Mouse (Mus musculus) right cerebral cortex, postnatal 36 days (tissue): ENCODE results near the gene Slc51a.
"Not testable (repeated sequence)": the region's sequence is repeated elsewhere in the genome, so short reads cannot be mapped to it uniquely, and the experiment has no call there.

ENCODE experiments used
- DNase-seq, 2 experiments: peaks; one replicate each; pipeline ENCODE4 v3.0.0; 2022; ENCODE audit warnings: low spot score in 2 of 2, mixed read lengths in 1 of 2

Gene Slc51a

DNA sequence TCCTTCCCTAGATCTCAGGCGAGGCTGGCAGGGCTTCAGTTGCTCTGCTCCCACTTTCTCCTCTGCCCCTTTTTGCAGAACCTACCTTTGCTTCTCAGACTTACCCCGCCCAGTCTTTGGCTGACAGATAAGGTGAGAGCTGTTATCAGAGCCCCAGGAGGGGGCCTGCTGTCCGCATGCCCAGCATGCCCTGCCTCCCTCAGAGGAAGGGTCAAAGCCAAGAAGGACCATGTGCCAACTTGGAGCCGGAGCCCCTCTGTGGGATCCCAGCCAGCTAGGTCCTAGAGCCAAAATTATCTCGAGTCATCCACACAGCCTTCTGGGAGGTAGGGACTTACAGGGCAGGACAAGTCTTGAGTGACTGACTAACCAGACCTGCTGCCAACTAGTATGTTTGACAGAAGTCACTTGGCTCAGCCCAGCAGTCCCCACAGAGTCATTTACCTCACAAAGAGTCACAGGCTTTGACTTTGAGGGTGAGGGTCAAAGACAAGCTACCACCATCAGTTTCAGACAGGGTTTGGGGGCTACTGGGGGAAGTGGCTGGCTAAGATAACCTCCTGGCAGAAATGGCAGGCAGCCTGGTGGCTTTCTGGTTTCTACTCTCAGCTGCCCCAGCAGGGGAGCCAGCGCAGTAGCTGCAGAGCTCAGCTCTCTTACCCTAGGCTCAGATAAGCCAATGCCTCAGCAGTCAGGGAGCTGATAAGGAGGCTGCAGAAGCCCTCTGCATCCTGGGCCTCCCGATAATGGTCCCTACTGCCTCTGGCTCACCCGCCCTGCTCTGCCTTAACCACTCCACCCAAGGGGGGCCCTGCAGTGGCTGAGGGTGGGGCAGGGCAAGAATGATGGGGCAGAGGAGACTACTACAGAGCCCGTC is 21.6 kb upstream of the Slc51a start:
- no peak for DNase-seq

- no peak for DNase-seq
Observed at GRCm38 (mm10) chr16:32508506-32509065, 20.9 kb upstream of the Slc51a start.

DNA sequence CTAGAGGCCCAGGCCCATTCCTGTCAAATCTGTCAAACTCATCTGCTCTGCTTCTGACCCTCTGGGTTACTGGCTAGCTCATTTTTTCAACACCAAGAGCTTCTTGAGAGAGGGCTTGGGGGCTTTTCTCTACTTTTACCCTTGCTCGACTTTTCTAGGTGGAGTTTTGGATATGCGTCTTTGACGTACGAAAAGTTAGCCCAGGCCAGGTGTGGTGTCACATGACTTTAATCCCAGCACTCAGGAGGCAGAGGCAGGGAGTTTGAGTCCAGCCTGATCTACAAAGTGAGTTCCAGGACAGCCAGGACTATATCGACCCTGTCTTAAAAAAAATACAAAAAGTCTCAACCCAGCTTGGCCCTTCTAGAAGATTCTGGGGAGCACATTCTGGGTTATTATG is 20.4 kb upstream of the Slc51a start:
- no peak for DNase-seq

DNA sequence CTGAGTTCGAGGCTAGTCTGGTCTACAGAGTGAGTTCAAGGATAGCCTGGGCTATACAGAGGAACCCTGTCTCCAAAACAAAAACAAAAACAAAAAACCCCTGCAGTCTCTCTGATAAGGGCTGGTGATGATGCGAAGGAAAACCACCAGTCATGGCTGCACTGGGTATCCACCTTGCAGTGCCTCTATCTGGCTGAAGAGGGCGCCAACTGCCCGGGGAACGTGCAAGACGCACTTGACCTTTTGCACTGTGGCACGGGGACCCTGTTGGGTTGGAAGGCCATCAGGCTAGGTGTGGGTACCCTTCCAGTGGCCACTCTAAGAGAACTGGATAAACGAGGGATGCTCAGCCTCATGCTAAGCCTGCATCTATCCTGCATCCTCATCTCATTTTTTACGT is 19.7 kb upstream of the Slc51a start:
- peak in 1 of 2 experiments; percentile 40 for DNase-seq

GRCm38 (mm10) chr16:32506868-32507267 is 19.2 kb upstream of the Slc51a start:
- DNase-seq, result no peak

DNA sequence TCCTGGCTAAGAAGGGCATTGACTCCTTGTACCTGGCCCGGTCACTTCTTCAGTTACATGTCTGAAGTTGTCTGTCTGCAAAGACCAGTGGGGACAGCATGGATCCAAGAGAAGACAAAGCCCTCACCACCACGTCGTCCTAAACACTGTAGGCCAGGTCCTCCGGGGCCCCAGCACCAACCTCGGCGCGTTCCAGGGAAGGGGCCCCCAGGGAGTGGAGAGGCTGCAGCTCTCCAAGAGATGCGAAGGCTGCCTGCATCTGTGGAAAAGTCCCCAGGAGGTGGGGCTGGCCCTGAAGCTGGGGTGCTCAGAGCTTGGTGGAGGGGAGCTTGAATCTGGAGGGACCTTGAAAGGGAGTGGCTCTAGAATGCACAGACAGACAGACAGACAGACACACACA is 18.6 kb upstream of the Slc51a start:
- no peak for DNase-seq

GRCm38 (mm10) chr16:32503633-32504032 is 16.0 kb upstream of the Slc51a start:
- DNase-seq, result no peak

GRCm38 (mm10) chr16:32502621-32503335 is 15.1 kb upstream of the Slc51a start:
- DNase-seq, result no peak

DNA sequence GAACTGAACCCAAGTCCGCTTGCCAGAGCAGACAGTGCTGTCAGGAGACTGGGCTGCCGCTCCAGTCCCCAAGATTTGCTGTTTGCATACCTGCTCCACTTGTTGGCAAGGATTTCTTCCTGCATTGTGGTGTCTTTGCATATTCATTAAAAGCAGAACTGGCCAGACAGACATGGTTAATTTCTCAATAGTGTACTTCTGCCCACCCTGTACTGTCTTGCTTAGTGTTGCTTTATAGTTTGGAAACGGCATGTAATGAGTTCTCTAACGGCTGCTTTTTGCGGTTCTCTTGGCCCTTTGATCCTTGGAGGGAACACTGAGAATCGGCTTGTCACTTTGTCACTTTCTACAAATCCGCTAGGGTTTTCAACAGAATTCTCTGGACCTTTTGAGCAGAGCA is 13.8 kb upstream of the Slc51a start:
- no peak for DNase-seq

DNA sequence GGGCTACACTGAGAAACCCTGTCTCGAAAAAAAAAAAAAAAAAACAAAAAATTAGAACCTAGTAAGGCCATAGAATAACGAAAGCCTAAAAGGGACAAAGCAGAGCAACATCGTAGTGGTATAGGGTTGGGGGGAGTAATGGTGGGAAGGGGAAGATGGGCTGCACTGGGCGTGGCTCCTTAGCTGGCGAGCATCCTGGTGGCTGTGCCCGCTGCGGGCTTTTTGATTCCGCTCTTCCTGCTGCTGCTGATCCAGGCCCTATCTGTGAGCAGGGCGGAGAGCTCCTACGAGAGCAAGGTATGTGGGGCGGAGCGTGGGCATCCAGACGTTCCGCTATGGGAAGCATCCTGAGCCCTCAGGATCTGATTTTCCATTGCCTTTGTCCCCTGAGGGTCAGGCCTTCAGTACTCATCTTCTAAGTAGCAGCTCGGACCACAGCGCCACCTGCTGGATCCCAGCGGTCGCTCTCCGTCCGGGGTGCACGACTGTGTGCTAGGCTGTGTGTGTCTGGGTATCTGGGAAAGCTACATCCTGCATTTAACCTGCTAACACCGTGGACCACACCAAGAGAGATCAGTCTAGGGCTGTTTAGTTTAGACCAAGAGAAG is 11.9 kb upstream of the Slc51a start:
- peak; percentile 70 to 81 for DNase-seq

- DNase-seq, result no peak
Observed at GRCm38 (mm10) chr16:32498996-32499395, 11.3 kb upstream of the Slc51a start.

DNA sequence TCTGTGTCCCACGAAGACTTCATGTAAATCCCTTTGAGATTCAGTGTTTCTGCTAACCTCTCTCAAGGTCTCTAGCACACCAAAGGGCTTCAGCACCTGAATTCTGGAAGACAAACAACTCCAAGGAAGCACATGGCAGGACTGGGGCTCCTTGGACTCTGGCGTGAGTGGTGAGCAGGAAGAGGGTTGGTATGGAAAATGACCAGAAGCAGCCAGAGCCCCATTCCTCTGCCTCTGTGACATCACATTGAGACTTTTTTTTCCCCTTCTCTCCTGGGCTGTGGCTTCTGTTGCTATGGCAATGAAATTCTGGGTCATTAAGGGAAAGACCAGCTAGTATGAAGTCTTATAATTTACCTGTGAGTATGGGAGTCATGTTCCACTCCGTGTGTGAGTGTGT is 8.3 kb upstream of the Slc51a start, which contains the start of gene Zdhhc19:
Gene Zdhhc19, plus strand, starts transcription at position 301 of the 400 bp plus-strand sequence.
- DNase-seq, result no peak

GRCm38 (mm10) chr16:32494371-32494770 is 6.7 kb upstream of the Slc51a start:
- not testable (repeated sequence) for DNase-seq

- no peak for DNase-seq
Observed at GRCm38 (mm10) chr16:32488939-32489338, 1.3 kb upstream of the Slc51a start.

- no peak for DNase-seq
Observed at GRCm38 (mm10) chr16:32486046-32486445, 1.6 kb downstream of the Slc51a start.

DNA sequence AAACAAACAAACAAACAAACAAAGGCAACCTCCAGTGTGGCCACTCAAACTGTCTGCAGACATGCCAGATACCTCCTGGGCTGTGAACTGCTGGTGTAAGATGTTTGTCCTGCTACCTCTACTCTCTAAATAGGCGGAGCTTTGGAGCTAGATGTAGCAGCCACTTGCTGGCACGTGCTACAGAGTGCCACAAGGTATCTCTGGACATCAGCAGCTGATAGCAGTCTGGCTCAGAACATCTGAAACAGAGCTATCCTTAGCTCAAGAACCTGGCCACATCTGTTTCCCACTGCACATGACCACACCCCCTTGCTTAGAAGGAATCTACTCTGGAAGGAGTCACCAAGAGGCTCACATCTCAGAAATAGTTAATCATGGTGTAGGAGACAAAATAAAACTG is 2.5 kb downstream of the Slc51a start:
- no peak for DNase-seq

DNA sequence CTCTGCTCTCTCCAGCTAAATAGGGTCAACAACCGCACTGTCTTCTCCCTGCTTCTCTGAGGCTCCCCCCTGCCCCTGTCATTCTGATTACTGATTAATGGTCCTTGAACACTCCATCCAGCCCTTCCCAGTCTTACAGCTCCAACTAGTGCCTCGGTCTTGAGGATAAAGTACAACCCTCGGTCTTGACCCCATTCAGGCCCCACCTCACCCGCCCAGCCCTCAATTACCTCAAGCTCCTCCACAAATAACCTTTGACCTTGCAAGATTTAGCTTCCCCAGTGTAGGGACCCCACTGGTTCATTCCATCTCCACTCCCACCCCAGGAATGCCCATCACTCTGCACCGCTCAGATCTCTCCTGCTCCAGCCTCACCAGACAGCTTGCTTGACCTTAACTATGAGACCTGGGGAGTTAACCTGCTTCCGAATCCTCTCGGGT is 3.2 kb downstream of the Slc51a start:
- DNase-seq, result no peak

DNA sequence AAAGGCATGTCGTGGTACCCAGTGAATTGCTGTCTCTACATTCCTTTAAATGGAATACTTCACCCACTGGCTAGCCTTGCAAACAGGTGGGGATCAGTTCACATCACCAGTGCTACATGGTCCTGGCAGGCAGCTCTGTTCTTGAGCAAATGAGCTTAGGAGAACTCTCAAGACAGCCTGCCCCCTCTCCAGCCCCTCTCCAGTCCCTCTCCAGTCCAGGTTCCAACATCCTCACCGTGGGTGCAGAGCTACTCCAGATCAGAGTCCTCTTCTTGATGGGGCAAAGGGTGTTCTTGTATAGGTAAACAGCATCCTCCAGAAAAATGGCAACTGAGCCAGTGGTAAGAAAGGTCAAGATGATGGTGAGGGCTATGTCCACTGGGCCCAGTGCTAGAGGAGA is 8.3 kb downstream of the Slc51a start:
- DNase-seq, result no peak

DNA sequence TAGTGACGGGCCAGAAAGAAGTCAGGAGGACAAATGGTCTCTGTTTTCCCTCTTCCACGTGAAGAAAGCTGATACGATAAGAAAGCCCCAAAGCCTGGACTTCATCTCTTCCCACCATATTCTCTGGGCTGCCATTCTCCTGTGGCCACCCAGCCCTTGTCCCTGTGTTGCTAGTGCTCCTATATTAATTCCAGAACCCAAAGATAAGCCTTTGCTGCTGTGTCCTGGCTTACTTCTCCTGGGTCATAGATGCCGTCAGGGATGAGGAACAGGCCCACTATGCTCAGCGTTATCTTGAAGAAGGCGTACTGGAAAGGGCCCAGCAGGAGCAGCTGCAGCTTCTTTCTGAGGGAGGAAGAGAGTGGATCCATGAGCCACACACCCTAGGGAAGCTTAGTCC is 10.4 kb downstream of the Slc51a start:
- no peak for DNase-seq

- DNase-seq, result no peak
Observed at GRCm38 (mm10) chr16:32472276-32473015, 15.2 kb downstream of the Slc51a start.

DNA sequence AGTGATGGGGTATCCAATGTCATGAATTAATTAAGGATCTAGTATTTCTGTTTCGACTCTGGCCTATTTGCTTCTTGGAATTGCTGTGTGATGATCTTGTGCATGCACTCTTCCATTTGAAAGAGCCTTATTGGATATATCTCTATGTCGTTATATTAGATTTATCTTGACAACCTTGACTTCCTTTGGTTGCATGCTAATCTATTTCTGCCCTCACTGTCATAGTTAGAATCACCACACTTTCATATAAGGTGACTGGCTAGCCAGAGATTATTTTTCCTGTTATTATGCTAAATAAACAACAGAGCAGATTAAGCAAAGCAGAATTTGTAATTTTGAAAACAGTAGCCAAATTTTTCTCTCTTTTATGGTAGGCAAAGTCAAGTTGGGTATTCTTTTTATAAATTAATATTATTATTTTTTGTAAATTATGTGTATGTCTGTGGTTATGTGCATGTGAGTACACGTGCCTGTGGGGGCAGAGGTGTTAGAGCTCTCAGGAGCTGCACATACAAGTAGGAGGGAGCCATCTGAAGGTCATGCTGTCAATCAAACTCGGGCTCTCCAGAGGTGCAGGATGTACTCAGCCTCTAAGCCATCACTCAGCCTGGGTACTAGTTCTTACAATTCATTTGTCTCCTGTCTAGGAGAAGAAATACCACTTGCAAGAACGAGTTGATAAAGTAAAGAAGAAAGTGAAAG is 18.1 kb downstream of the Slc51a start:
- DNase-seq, result no peak
